Mouse (Mus musculus): ENCODE measurements around the gene Fam53b. TPM values are rescaled to one million over a fixed set of nuclear protein-coding genes. Genes with fewer than 3 reads are reported as not detected.

Gene Fam53b
- 16.5 and 21.0 TPM in 2 replicates for polyA plus RNA-seq (2014; fragmentation: Nextera tagmentation; extraction: Ambion mirVana)

- H3K27ac ChIP-seq (replicated peaks; ENCODE audit: low read depth, low read length): peak within 1 kb of the TSS; percentile 88
- H3K36me3 ChIP-seq (ENCODE audit: control insufficient read depth, insufficient read depth, low read length): no peaks in the 10 kb centered on the region
- no peaks in the 10 kb centered on the region for H3K27me3 ChIP-seq (replicated peaks; ENCODE audit: control insufficient read depth, insufficient read depth, low read length)
- DNase-seq (ENCODE audit: low spot score) (peak; percentile 63), ATAC-seq (ENCODE audit: low read depth) (peak; percentile 63)
- H3K4me1 ChIP-seq (ENCODE audit: control insufficient read depth, insufficient read depth, low read length): peaks cover 27% of the 10 kb centered on the region
- whole genome bisulfite sequencing: under 1% methylated on average over 49 of the region's 85 CpGs
- peak within 1 kb of the TSS; percentile 81 for H3K9ac ChIP-seq (ENCODE audit: low read depth, low read length)
- peak within 1 kb of the TSS; percentile 68 for H3K4me3 ChIP-seq (ENCODE audit: low read depth, low read length)
- H3K9me3 ChIP-seq (ENCODE audit: control insufficient read depth, low read length): no peaks in the 10 kb centered on the region
- peak within 1 kb of the TSS; percentile 84 for H3K4me2 ChIP-seq (ENCODE audit: low read depth, low read length)
Observed at GRCm38 (mm10) chr7:132813416-132814088, at the start of gene Fam53b. Gene Fam53b (minus strand): TSS chr7:132813886.

- Histone ChIP-seq H3K9ac (ENCODE audit: low read depth, low read length) (peak within 1 kb of the TSS; percentile 91), H3K4me3 (ENCODE audit: low read depth, low read length) (peak within 1 kb of the TSS; percentile 97), H3K36me3 (ENCODE audit: control insufficient read depth, insufficient read depth, low read length) (no peaks in the 10 kb centered on the region), H3K27ac (replicated peaks; ENCODE audit: low read depth, low read length) (peak within 1 kb of the TSS; percentile 74), H3K9me3 (ENCODE audit: control insufficient read depth, low read length) (no peaks in the 10 kb centered on the region), H3K4me2 (ENCODE audit: low read depth, low read length) (peak within 1 kb of the TSS; percentile 88), H3K27me3 (replicated peaks; ENCODE audit: control insufficient read depth, insufficient read depth, low read length) (no peaks in the 10 kb centered on the region), H3K4me1 (ENCODE audit: control insufficient read depth, insufficient read depth, low read length) (peaks cover 9% of the 10 kb centered on the region)
- WGBS: under 1% methylated on average over 39 of the region's 53 CpGs
- peak; percentile 96 for DNase-seq (ENCODE audit: low spot score)
- peak; percentile 95 for ATAC-seq (ENCODE audit: low read depth)
Observed at GRCm38 (mm10) chr7:132859042-132859958, 45.6 kb upstream of the Fam53b start, which contains the start of gene Abraxas2. Gene Abraxas2 (plus strand): TSS chr7:132859225.

GRCm38 (mm10) chr7:132858043-132858608 is 44.4 kb upstream of the Fam53b start:
- Histone ChIP-seq H3K27ac (replicated peaks; ENCODE audit: low read depth, low read length) (no peak overlapping the region), H3K4me1 (ENCODE audit: control insufficient read depth, insufficient read depth, low read length) (peaks cover 10% of the 10 kb centered on the region), H3K27me3 (replicated peaks; ENCODE audit: control insufficient read depth, insufficient read depth, low read length) (no peaks in the 10 kb centered on the region), H3K4me2 (ENCODE audit: low read depth, low read length) (no peak overlapping the region), H3K9ac (ENCODE audit: low read depth, low read length) (no peak overlapping the region), H3K9me3 (ENCODE audit: control insufficient read depth, low read length) (no peaks in the 10 kb centered on the region), H3K36me3 (ENCODE audit: control insufficient read depth, insufficient read depth, low read length) (no peaks in the 10 kb centered on the region), H3K4me3 (ENCODE audit: low read depth, low read length) (no peak overlapping the region)
- WGBS: 70% methylated on average over 5 of the region's 5 CpGs
- no peak for DNase-seq (ENCODE audit: low spot score)
- ATAC-seq (ENCODE audit: low read depth): no peak

- DNase-seq (ENCODE audit: low spot score) (no peak), ATAC-seq (ENCODE audit: low read depth) (no peak)
- H3K4me1 ChIP-seq (ENCODE audit: control insufficient read depth, insufficient read depth, low read length): peaks cover 16% of the 10 kb centered on the region
- H3K27me3 ChIP-seq (replicated peaks; ENCODE audit: control insufficient read depth, insufficient read depth, low read length): no peaks in the 10 kb centered on the region
- H3K4me3 ChIP-seq (ENCODE audit: low read depth, low read length): no peak overlapping the region
- H3K9ac ChIP-seq (ENCODE audit: low read depth, low read length): no peak overlapping the region
- WGBS: 86% methylated on average over 1 of the region's 1 CpGs
- H3K36me3 ChIP-seq (ENCODE audit: control insufficient read depth, insufficient read depth, low read length): no peaks in the 10 kb centered on the region
- H3K27ac ChIP-seq (replicated peaks; ENCODE audit: low read depth, low read length): no peak overlapping the region
- H3K9me3 ChIP-seq (ENCODE audit: control insufficient read depth, low read length): no peaks in the 10 kb centered on the region
- H3K4me2 ChIP-seq (ENCODE audit: low read depth, low read length): no peak overlapping the region
Observed at GRCm38 (mm10) chr7:132856083-132856482, 42.4 kb upstream of the Fam53b start.

DNA sequence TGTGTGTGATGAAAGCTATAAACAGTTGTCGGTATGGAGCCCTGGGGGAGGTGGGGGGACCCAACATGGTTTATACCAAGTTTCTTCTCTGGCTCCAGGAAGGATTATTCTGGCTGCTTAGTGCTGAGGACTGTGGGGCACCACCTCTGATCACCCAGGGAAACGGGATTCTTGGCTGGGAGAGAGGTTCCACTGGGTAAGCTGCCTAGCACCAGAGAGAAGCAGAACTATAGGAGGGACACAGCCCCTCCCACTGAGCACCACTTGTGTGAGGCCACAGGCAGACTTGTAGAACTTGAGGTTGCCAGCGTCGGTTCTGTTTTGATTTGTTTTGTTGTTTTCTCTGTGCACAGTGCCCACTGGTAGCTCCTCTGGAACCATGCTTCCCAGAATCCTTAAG is 40.3 kb upstream of the Fam53b start:
- no peak overlapping the region for H3K4me2 ChIP-seq (ENCODE audit: low read depth, low read length)
- 76% methylated on average over 4 of the region's 4 CpGs for WGBS
- peaks cover 21% of the 10 kb centered on the region for H3K36me3 ChIP-seq (ENCODE audit: control insufficient read depth, insufficient read depth, low read length)
- DNase-seq (ENCODE audit: low spot score) (peak; percentile 19), ATAC-seq (ENCODE audit: low read depth) (no peak)
- H3K27me3 ChIP-seq (replicated peaks; ENCODE audit: control insufficient read depth, insufficient read depth, low read length): no peaks in the 10 kb centered on the region
- no peaks in the 10 kb centered on the region for H3K9me3 ChIP-seq (ENCODE audit: control insufficient read depth, low read length)
- 0 out of 2 replicates have a peak, but pooled peaks cover 6% of the 10 kb centered on the region for H3K4me1 ChIP-seq (ENCODE audit: control insufficient read depth, insufficient read depth, low read length)
- no peak overlapping the region for H3K27ac ChIP-seq (replicated peaks; ENCODE audit: low read depth, low read length)
- H3K9ac ChIP-seq (ENCODE audit: low read depth, low read length): no peak overlapping the region
- no peak overlapping the region for H3K4me3 ChIP-seq (ENCODE audit: low read depth, low read length)

DNA sequence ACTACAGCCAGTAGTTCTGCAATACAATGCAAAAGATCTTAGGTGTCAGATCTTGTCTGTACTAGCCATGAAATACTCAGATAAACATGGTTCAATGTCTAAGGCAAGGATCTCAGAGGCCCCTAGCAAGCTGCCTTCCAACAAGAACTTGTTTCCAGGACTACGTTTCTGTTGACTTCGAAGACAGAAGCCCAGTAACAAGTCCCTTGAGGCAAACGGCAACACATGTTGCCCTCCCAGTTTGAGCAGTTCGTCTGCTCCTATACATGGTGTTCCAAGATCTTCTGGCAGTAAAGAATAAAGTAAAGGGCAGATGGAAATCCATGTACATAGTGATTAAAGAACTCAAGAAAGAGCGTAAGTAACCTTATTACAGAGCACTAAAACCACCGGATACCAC is 39.7 kb upstream of the Fam53b start:
- DNase-seq (ENCODE audit: low spot score) (peak; percentile 54), ATAC-seq (ENCODE audit: low read depth) (no peak)
- Histone ChIP-seq H3K36me3 (ENCODE audit: control insufficient read depth, insufficient read depth, low read length) (peaks cover 27% of the 10 kb centered on the region), H3K4me2 (ENCODE audit: low read depth, low read length) (no peak overlapping the region), H3K4me1 (ENCODE audit: control insufficient read depth, insufficient read depth, low read length) (0 out of 2 replicates have a peak, but pooled peaks cover 6% of the 10 kb centered on the region), H3K4me3 (ENCODE audit: low read depth, low read length) (no peak overlapping the region), H3K27ac (replicated peaks; ENCODE audit: low read depth, low read length) (peak overlapping the region; percentile 93; the same call in 1 of the 2 replicates), H3K9ac (ENCODE audit: low read depth, low read length) (no peak overlapping the region), H3K9me3 (ENCODE audit: control insufficient read depth, low read length) (no peaks in the 10 kb centered on the region), H3K27me3 (replicated peaks; ENCODE audit: control insufficient read depth, insufficient read depth, low read length) (no peaks in the 10 kb centered on the region)
- 74% methylated on average over 6 of the region's 6 CpGs for WGBS

GRCm38 (mm10) chr7:132852173-132852844 is 38.6 kb upstream of the Fam53b start, which contains the start of gene Eef1akmt2:
Gene Eef1akmt2 (minus strand): TSS chr7:132852673.
- no peaks in the 10 kb centered on the region for H3K9me3 ChIP-seq (ENCODE audit: control insufficient read depth, low read length)
- DNase-seq (ENCODE audit: low spot score) (peak; percentile 93), ATAC-seq (ENCODE audit: low read depth) (peak; percentile 98)
- peak within 1 kb of the TSS; percentile 72 for H3K4me2 ChIP-seq (ENCODE audit: low read depth, low read length)
- 0 out of 2 replicates have a peak, but pooled peaks cover 6% of the 10 kb centered on the region for H3K4me1 ChIP-seq (ENCODE audit: control insufficient read depth, insufficient read depth, low read length)
- no peaks in the 10 kb centered on the region for H3K27me3 ChIP-seq (replicated peaks; ENCODE audit: control insufficient read depth, insufficient read depth, low read length)
- H3K36me3 ChIP-seq (ENCODE audit: control insufficient read depth, insufficient read depth, low read length): peaks cover 37% of the 10 kb centered on the region
- peak within 1 kb of the TSS; percentile 93 for H3K27ac ChIP-seq (replicated peaks; ENCODE audit: low read depth, low read length)
- H3K9ac ChIP-seq (ENCODE audit: low read depth, low read length): peak within 1 kb of the TSS; percentile 94
- under 1% methylated on average over 34 of the region's 37 CpGs for WGBS
- H3K4me3 ChIP-seq (ENCODE audit: low read depth, low read length): peak within 1 kb of the TSS; percentile 75

DNA sequence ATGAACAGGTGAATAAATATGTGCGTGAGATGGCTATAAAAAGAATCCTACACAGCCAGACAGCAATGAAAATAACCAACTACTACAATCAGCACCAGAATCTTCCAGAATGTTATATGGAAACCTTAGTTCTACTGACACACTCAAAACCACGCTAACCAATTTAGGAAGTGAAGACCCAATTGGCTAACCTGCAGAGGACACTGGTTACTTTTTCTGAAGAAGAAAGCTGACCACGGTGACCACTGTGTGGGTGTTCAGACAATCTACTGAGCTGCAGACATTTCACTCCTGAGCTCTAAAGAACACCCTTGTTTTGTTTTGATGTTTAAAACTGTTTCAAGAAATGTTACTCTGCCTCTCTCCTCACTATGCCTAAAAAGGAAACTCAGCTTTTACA is 29.5 kb upstream of the Fam53b start:
- H3K27ac ChIP-seq (replicated peaks; ENCODE audit: low read depth, low read length): no peak overlapping the region
- H3K27me3 ChIP-seq (replicated peaks; ENCODE audit: control insufficient read depth, insufficient read depth, low read length): no peaks in the 10 kb centered on the region
- H3K9ac ChIP-seq (ENCODE audit: low read depth, low read length): no peak overlapping the region
- no peak overlapping the region for H3K4me3 ChIP-seq (ENCODE audit: low read depth, low read length)
- H3K9me3 ChIP-seq (ENCODE audit: control insufficient read depth, low read length): no peaks in the 10 kb centered on the region
- no peak for ATAC-seq (ENCODE audit: low read depth)
- H3K4me2 ChIP-seq (ENCODE audit: low read depth, low read length): no peak overlapping the region
- 96% methylated on average over 3 of the region's 3 CpGs for WGBS
- no peak for DNase-seq (ENCODE audit: low spot score)
- H3K4me1 ChIP-seq (ENCODE audit: control insufficient read depth, insufficient read depth, low read length): no peaks in the 10 kb centered on the region
- peaks cover 57% of the 10 kb centered on the region for H3K36me3 ChIP-seq (ENCODE audit: control insufficient read depth, insufficient read depth, low read length)

Measured in embryonic facial prominence, embryonic 14.5 days (tissue).